Mouse (Mus musculus): ENCODE results near the gene Rars. TPM values are rescaled to one million over a fixed set of nuclear protein-coding genes. Genes with fewer than 3 reads are reported as not detected.

Rars gene
- total and polyA plus RNA-seq, 3 experiments: 169 to 338 (median 280) TPM

GRCm38 (mm10) chr11:35855567-35855966 is 21.3 kb upstream of the Rars start:
- H3K9ac ChIP-seq (ENCODE audit: insufficient read depth, low read depth): no peak overlapping the region

DNA sequence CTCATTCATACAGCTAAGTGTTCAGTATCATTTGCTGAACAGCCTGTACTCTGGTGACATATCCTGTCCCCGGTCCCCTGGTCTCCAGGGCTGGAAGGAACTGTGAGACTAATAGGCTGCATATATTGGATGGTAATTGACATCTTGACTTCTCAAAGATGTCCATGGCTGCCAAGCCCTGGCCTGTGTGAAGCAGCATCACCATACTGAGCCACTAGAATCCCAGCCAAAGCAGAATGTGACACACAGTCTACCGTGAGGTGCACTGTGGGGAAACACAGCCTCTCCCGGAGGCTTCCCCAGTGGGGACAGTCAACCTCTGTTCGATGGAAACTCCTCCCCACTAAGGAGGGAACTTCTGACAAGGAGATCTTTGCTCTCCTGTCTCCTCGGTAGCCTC is 20.6 kb upstream of the Rars start:
- dilution Hi-C loops (cut with MboI; ENCODE audit: extremely low pct_ligation_motif_present, extremely low pct_unique_long_range_greater_than_20kb, low sequenced_read_pairs): no loop called here
- TF ChIP-seq SMC3 (IDR thresholded peaks at IDR 0.05; ENCODE audit: low read depth, low read length) (no peak), MAX (IDR thresholded peaks at IDR 0.05; ENCODE audit: low read length) (no peak), USF1 (IDR thresholded peaks at IDR 0.05; ENCODE audit: low read depth, low read length) (no peak), HCFC1 (IDR thresholded peaks at IDR 0.05; ENCODE audit: low read depth, low read length) (no peak), JUN (IDR thresholded peaks at IDR 0.05; ENCODE audit: insufficient read depth, low read depth, low read length) (no peak), ELF1 (IDR thresholded peaks at IDR 0.05; ENCODE audit: low read depth, low read length) (no peak), CTCF (conservative IDR thresholded peaks at IDR 0.05 in 1 of 2, IDR thresholded peaks at IDR 0.05 in 1 of 2; ENCODE audit: low read depth in 2 of 2, low read length in 2 of 2) (no peak), POLR2AphosphoS2 (IDR thresholded peaks at IDR 0.05; ENCODE audit: low read depth, low read length) (no peak), MYC (IDR thresholded peaks at IDR 0.05; ENCODE audit: low read depth, low read length) (no peak), E2F4 (IDR thresholded peaks at IDR 0.05; ENCODE audit: insufficient replicate concordance, low read depth, low read length) (no peak), BHLHE40 (IDR thresholded peaks at IDR 0.05; ENCODE audit: low read depth, low read length) (no peak), MAFK (IDR thresholded peaks at IDR 0.05; ENCODE audit: insufficient replicate concordance, low read length) (no peak), JUND (conservative IDR thresholded peaks at IDR 0.05; ENCODE audit: low read depth, low read length) (no peak), GABPA (IDR thresholded peaks at IDR 0.05; ENCODE audit: insufficient replicate concordance, low read depth, low read length) (no peak), USF2 (conservative IDR thresholded peaks at IDR 0.05; ENCODE audit: low read depth, low read length) (no peak), TCF12 (IDR thresholded peaks at IDR 0.05; ENCODE audit: low read depth, low read length) (no peak), MXI1 (IDR thresholded peaks at IDR 0.05; ENCODE audit: low read depth, low read length) (no peak), ETS1 (conservative IDR thresholded peaks at IDR 0.05; ENCODE audit: low read depth, low read length) (no peak), RCOR1 (conservative IDR thresholded peaks at IDR 0.05; ENCODE audit: low read depth, low read length) (no peak)
- H3K9ac ChIP-seq (ENCODE audit: insufficient read depth, low read depth): no peak overlapping the region
- H3K4me3 ChIP-seq (replicated peaks in 1 of 3; ENCODE audit: low read depth in 2 of 3, low read length in 2 of 3, poor library complexity in 1 of 3): no peak overlapping the region
- in situ Hi-C loops (cut with MboI; ENCODE audit: low pct_ligation_motif_present, low pct_unique_long_range_greater_than_20kb, low sequenced_read_pairs): no loop called here
- H3K27me3 ChIP-seq (replicated peaks): no peaks in the 10 kb centered on the region
- no peaks in the 10 kb centered on the region for H3K9me3 ChIP-seq (replicated peaks; ENCODE audit: low read length)
- DNase-seq (ENCODE audit: extremely low read depth): no peak
- H3K4me1 ChIP-seq (ENCODE audit: control insufficient read depth in 1 of 2, insufficient read depth in 2 of 2): peaks cover 0 to 6% of the 10 kb centered on the region in 2 experiments; a peak in 1 of 4 replicates
- H3K36me3 ChIP-seq (replicated peaks in 1 of 2; ENCODE audit: control insufficient read depth in 1 of 2, insufficient read depth in 1 of 2, low read length in 1 of 2): peaks cover 0 to 42% of the 10 kb centered on the region in 2 experiments
- H3K4me2 ChIP-seq (ENCODE audit: insufficient read depth, low read depth, poor library complexity, severe bottlenecking): no peak overlapping the region
- H3K27ac ChIP-seq (ENCODE audit: insufficient read depth, low read depth): no peak overlapping the region
- no peaks in the 10 kb centered on the region for H3K79me2 ChIP-seq (replicated peaks; ENCODE audit: control insufficient read depth, extremely low read depth, insufficient read depth, poor library complexity, severe bottlenecking)

More at GRCm38 (mm10) chr11:35855567-35855966, 21.3 kb upstream of the Rars start:
- Histone ChIP-seq H3K79me2 (replicated peaks; ENCODE audit: control insufficient read depth, extremely low read depth, insufficient read depth, poor library complexity, severe bottlenecking) (no peaks in the 10 kb centered on the region), H3K36me3 (replicated peaks in 1 of 2; ENCODE audit: control insufficient read depth in 1 of 2, insufficient read depth in 1 of 2, low read length in 1 of 2) (peaks cover 0 to 41% of the 10 kb centered on the region in 2 experiments), H3K27ac (ENCODE audit: insufficient read depth, low read depth) (no peak overlapping the region), H3K4me3 (replicated peaks in 1 of 3; ENCODE audit: low read depth in 2 of 3, low read length in 2 of 3, poor library complexity in 1 of 3) (no peak overlapping the region), H3K9me3 (replicated peaks; ENCODE audit: low read length) (no peaks in the 10 kb centered on the region), H3K27me3 (replicated peaks) (no peaks in the 10 kb centered on the region), H3K4me1 (ENCODE audit: control insufficient read depth in 1 of 2, insufficient read depth in 2 of 2) (peaks cover 0 to 9% of the 10 kb centered on the region in 2 experiments; a peak in 1 of 4 replicates), H3K4me2 (ENCODE audit: insufficient read depth, low read depth, poor library complexity, severe bottlenecking) (no peak overlapping the region)
- dilution Hi-C loops (cut with MboI; ENCODE audit: extremely low pct_ligation_motif_present, extremely low pct_unique_long_range_greater_than_20kb, low sequenced_read_pairs) (no loop called here), in situ Hi-C loops (cut with MboI; ENCODE audit: low pct_ligation_motif_present, low pct_unique_long_range_greater_than_20kb, low sequenced_read_pairs) (no loop called here)
- TF ChIP-seq ZKSCAN1 (IDR thresholded peaks at IDR 0.05; ENCODE audit: borderline replicate concordance, low read depth, low read length): no peak
- no peak for TF ChIP-seq SMC3 (IDR thresholded peaks at IDR 0.05; ENCODE audit: low read depth, low read length)
- DNase-seq (ENCODE audit: extremely low read depth): no peak
